Mouse (Mus musculus) cerebellum, adult (tissue): ENCODE measurements around the gene March1.
A peak's percentile ranks its signal among the peaks of the same experiment; 100 is the strongest.
"Not testable (repeated sequence)": the region's sequence is repeated elsewhere in the genome, so short reads cannot be mapped to it uniquely, and the experiment has no call there.

Source experiments
- ATAC-seq: cut with Nextera tagmentation; 2 replicates; pipeline ENCODE4 v1.9.2; 2017; ENCODE audit warnings: mild to moderate bottlenecking, moderate library complexity, mixed read lengths; ENCODE audit not compliant: insufficient number of reproducible peaks, low FRiP score, low TSS enrichment

Gene March1

DNA sequence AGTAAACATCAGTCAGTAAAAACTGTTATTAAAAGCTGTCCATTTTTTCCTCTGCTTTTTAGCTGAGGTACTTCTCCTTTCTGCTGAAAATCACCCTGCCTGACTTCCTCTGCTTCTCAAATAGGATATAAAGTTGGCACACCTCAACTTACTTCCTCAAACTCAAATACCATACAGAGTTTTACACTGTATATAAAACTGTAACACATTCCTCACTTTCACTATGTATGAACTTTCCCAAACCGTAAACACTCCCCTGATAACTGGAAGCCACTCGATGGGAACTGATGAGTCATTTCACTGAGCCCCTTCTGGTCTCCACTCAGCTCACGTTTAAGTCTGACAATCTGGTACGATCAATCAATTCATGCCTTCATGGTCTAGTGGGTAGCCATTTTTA lies 788.1 kb downstream of the March1 start:
- ATAC-seq: not testable (repeated sequence)

DNA sequence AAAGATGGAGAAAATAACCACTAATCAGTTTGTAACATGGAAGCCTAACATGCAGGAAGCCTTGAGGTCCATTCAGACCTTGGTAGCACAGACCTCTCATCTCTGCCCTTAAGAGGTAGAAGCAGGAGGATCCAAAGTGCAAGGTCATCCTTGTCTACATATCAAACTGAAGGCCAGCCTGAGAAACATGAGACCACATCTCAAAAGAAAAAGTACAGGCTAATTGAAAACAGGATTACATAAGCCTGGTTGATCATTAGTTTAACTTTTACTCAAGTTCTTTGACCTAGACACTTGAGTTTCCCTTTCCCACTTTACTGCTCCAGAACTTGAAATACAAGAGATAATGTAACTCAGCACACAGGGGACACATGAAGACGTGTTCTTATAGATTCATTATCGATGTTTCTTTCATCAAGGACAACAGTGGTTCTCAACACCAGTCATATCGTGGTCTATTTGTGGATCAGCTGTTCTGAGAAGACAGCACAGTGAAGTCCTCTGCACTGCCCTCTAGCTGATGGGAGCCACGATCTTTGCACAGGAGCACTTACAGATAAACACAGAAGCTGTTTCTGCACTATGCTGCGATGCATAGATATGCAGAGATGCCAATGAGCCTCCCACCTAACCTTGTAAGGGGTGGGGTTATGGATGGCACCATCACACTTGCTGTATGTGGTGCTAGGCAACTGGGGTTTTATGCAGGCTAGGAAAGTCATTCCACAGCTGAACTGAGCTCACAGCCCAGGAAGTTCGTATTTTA lies 789.1 kb downstream of the March1 start:
- no peak for ATAC-seq

DNA sequence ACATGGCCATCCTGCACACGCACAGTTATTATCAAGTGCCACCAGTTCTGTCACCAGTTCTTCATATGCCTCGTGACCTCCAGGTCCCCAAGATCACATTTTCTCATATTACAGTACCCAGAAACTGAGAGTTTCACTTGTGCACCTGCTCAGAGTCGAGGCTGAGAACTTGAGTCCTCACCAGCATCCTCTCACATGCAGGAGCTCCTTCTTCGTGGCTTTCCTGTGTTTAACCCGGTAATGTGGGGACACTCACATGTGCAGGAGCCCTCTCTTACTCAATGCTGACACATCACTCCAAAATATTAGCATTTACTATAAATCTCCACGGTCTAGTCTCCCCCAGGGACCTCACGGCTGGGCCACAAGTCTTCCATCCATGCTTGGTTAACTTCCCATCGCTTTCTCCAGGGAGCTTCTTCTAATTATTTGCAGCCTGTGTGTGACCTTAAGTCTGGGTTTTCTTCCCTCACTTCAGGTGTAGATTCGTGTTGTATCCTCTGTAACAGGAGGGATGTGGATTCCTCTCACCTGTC lies 792.4 kb downstream of the March1 start:
- no peak for ATAC-seq

DNA sequence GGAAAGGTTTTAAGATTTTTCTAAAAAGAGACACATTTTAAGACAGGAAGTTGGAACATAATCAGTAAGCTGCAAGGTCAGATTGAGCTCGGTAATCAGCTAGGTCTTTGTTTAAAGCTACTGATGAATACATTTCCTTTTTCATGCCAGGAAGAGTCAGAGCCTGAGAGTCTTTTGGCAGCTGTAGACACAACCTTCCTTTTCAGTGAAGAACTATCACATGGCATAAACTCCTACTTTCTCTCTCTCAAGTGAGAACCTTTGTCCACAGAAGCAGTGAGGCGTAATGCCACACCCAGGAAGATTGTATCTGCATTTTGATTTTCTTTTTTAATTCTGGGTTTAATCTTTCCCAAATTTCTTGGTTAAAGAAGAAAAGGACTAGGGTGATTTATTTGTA lies 795.4 kb downstream of the March1 start:
- ATAC-seq: no peak

DNA sequence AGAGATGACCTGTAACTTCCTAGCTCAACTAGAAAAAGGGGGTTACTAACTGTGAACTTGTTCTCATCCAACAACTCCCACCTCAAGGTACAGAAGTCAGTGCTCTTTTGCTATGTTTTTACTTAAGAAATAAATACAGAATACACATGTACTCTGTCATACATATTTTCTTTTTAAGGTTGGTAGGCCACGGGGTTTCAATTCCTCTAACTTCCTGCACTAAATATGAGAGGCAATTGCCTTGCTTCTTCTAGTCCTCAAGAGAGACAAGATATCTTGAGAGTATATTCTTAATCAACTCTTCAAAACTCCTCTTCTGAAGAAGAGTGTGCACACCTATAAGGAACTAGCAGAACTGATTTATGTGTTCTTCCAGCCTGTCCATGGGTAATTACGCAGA lies 797.5 kb downstream of the March1 start:
- ATAC-seq: no peak

DNA sequence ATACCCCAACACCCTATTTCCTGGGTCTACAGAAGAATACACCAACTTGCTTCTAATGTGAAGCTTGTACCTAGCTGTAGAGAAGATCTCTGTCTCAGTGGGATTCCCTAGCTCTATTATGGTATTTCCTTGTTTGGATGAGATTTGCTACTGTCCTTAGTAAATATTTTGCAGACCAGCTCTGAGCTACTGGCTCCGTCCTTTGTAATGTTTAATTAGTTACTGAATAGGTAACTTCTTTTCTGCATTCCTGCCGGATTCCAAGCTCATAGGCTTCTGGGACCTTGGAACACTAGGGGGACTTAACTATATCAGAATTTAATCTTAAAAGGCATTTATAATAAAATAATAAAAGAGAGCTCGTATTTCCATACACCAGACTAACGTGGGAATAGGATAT lies 799.9 kb downstream of the March1 start:
- ATAC-seq: not testable (repeated sequence)

DNA sequence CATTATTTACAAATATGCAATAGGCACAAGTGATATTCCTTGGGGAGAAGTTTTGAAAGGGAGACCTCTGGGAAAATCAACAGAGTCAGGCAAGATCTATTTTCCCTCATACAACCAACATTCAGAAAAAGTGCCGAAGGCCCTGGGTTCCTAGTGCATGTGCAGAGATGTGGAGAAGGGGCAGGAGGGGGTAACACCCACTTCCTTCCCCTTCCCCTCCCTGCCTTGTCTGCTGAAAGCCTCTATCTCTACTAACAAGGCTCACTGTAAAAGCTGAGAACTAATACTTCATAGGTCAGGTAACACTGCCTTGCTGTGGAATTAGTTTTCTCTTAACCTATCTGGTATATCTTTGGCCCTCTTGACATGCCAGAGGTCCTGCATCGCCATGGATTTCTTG lies 812.9 kb downstream of the March1 start:
- ATAC-seq: no peak

DNA sequence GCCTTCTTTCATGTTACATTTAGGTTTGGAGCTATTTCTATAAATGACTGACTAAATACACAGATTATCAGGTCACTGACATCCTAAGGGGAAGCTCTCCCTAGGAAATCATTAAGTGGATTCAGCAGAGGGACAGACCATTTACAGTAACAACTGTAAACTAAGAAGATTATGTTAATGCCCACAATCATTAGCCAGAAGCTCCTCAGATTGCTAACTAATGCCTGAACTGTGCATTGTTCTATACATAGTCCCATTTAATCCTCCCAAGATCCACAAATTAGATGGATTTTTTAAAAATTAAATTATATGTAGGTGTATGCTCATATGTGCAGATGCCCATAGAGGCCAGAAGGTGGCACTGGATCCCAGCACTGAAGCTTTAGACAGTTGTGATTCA lies 815.9 kb downstream of the March1 start:
- no peak for ATAC-seq

DNA sequence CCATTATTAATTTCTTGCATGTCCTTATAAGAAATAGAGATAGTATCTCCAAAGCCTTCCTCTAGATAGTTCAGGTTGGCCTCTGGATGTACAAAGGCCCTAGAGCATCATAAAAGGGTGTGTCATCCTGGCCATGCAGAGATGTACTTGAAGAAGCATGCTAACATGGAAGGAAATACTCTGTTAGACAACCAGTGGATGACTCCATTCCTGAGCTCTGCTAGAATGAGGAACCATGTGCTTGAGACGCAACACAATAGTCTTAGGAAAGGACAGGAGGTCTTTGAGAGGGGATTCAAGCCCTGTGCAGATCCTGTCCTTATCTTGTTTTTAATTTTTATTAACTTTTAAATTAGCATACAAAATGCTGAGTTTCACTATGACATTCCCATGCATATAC lies 819.1 kb downstream of the March1 start:
- no peak for ATAC-seq

DNA sequence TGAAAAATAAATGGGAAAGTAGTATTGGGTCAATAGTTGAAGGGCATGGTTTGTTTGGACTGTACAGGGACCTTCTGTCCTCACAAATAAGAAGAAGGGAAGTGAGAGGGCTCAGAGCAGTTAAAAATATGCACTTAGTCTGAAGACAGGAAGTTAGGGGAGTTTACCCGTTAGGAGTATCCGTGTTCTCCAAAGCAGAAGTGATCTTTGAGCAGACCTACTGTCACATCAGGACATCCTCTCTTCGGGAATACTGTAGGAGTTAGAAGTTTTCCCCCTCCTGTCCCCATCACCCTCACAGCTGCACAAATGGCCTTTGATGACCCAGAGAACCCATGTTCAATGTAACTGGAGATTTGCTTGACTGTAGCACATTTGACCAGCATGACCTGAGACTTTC lies 820.2 kb downstream of the March1 start:
- no peak for ATAC-seq

DNA sequence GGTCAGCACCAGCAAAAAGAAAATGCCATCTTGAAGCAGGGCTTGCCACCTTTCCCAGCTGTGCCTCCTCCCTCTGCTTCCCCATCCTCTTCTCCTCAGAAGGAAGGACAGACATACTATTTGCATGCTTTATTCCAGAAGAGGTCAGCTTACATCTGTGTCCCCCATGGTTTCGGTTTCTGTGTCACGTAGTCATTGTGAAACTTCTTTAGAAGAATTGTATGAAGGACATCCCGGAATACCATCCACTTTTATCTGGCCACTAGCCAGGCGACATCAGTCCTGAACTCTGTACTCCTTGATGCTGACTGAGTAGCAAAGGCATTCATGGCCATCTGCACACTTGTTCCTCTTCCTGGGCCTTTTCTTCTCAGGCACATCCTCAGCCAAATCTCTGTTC lies 820.8 kb downstream of the March1 start:
- ATAC-seq: no peak

DNA sequence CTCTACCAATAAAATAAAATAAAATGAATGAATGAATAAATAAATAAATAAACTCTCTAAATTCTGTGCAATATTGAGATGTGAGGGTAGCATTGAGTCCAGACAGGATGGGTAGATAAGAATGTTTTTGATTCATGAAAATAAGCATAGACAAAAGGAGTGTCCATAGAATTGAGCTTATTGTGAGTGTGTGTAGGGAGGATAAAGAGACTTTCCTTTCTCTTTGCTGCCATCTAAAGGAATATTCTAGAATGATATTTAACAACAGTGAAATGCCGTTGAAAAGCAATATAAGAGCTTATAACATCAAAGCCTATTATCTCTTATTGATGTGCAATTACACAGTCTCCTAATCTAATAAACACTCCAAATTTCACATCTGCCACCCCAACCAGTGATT lies 823.4 kb downstream of the March1 start:
- ATAC-seq: no peak

DNA sequence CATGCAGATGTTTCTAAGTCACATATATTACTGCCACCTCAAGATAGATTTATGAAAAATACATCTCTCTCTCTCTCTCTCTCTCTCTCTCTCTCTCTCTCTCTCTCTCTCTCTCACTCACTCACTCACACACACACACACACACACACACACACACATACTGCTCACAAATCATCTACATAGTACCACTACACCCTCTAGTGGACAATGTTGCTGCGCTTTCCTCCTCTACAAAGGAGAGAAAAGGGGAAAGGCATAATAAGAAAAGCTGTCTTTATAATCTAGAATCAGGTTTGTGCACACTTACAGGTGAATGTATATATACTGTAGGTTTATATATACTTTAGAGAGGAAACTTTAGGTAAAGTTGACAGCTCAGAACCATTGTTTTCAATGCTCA lies 825.1 kb downstream of the March1 start:
- ATAC-seq: no peak

DNA sequence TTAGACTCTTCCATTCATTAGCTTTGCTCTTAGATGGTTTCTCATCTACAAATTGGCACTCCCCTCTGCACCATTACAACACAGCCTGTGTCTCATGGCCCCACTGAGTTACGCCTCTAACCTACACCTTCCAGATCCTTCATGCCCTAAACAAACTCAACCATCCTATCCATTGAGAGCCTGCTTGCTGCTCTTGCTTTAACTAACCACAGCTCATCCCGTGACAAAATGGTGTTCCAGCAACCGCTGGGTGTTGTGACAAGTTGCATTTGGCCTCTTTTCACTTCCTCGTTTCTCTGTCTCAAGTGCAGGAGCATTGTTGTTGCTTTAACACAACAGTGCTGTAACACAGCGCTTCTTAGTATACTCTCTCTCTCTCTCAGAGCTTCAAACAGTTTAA lies 826.4 kb downstream of the March1 start:
- no peak for ATAC-seq

DNA sequence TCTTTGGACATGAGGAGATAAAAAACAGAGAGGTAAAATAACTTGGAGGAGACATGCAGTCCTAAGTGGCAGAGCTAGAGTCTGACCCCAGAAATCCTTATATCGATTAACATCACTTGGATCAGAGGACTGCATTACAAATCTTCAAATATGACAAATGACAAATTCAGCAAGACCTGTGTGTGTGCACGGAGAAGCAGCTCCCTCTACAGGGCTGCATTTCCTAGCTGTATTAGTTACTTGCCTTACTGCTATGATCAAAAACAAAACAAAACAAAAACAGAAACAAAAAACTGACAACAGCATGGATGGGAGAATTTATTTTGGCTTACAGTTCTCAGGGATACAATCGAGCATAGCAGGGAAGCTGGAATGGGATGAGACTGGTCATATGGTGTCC lies 827.7 kb downstream of the March1 start:
- ATAC-seq: no peak

DNA sequence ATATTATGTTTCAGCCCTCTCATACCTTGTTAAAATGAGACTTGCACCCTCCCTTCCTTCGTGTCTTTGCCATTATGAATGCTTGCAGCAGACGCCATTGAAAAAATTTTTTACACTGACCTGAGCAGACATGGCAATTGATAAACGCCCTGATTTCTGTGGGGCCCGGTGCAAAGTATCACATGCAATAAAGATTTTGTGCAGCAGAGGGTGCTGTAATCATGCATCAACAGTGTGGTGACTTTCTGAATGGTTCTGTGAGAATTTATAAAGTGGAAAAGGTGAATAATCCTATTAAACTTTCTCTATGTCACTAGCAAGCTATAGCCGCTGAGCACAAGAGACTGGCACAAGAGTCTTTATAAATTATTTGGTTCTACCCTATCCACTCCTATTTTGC lies 833.0 kb downstream of the March1 start:
- ATAC-seq: peak; percentile 64; the same call in 1 of the 2 replicates

DNA sequence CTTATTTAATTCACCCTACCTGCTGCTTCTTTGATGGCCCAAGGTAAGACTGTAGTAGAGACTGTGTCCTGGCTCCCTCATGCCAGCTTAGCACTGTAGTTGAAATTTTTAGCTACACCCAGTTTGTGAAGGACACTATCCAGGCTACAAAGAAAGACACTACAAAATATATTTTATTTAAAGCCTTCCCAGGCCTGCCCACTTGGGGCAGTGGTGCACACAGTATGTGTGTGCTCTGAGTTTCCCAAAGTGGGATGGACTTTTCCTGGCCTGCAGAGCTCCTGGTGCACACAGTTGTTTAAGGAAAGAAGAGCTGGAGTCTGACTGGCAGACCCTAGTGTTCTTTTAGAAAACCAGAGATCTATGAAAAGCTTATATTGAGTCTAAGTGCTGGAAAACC lies 839.4 kb downstream of the March1 start:
- peak; percentile 31; the same call in 1 of the 2 replicates for ATAC-seq

DNA sequence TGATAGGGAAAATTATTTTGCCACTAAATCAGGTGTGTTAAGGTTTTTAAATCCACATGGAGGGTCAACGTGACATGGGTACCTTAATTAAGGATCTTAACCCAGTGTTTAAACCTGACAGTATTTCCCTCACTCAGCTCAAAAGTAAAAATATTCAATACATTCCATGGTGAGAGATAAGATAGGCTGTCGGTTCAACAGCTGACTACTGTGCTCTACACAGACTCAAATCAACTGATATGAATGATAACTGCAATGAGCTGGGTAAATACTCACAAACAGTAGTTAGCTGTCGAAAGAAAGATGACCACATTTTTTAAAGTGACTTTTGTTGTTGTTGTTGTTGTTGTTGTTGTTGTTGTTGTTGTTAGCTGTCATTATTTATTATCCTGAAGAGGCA lies 852.1 kb downstream of the March1 start:
- ATAC-seq: no peak

DNA sequence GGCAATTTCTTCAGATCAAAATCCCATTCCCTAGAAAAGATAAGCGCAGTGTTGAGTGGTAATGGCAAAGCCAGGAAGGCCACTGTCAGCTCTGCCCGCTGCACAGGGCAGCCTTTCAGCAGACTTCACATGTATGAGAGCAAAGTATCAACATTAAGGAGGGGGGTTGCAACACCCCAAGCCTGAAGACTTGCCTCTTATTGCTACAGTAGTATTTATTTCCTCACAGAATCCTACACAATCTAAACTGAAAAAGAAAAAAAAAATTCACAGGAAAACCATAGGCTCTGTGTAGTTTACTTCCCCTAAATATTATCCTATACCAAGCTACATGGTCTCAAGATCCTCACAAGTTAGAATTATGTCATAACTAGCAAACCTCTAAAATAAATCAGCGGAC lies 859.2 kb downstream of the March1 start:
- ATAC-seq: no peak

DNA sequence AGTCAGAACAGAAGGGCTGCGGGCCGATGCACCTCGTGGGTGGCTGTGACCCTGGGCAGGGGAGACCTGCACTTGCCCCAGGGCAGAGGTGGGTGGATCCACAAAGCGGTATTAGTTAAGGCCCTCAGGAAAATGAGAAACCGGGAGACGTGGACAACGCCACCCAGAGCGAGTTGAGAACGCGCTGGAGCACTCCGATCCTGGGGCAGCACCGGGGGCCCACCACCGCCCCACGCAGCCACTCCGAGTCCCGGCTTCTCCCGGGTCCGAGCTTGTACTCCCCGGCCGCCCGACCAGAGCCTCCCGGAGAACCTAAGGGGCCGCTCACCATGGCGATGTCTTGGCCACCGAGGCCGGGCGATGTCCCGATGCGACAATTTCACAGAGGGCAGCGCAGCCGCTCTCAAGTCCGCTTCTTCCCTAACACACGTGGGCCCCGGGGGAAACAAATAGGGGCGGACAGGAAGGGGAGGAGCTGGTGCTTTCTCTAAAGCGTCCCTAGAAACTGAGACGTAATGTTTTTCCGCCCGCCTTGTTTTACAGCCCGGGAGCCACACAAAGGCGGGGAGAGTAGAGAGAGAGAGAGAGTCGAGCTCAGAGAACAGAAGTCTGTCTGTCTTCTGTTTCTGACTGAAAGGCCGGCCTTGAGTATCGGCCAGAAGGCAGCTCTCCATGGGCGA lies 868.5 kb downstream of the March1 start, which contains the start of gene Tma16:
Gene Tma16 (minus strand): TSS at position 447 of the 680 bp plus-strand sequence.
- peak; percentile 90 for ATAC-seq

DNA sequence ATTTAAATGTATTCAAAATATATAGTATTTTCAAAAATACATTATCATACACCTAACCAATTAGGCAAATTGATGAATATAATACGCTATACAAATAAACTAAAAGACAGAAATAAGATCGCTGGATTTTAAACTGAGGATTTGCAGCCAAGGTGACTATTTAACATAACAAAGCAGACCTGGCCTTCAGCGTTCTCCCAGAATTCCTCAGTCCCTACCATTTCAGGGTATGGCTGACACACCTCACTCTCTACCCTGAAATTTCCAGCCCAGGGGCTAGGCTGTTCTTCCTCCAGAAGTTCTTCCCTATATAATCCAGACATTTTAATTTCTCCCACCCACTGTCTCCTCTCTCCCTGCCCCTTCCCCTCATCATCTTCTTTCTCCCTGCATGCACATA lies 870.9 kb downstream of the March1 start:
- ATAC-seq: no peak

DNA sequence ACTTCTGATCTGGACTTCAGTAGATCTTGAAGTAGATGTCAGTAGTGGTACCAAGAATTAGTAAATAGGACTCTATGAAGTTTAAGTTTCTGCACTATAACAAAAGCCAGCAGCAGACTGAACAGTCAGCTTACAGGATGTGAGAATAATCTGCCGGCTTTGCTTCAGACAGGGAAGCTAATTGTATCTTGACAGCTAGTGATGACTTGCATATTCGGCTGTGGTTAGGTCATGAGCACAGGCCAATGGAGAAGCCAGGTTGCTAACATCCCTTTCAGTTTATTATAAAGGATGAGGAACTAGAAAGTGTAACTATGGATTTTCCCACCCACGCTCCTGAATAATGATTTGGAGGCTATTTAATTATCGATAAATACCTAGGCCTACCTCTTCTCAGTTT lies 872.9 kb downstream of the March1 start:
- no peak for ATAC-seq
